Mouse (Mus musculus) CH12.LX (cell line): ENCODE measurements around the gene Prm2. TPM values are rescaled to one million over a fixed set of nuclear protein-coding genes. Genes with fewer than 3 reads are reported as not detected.

ENCODE experiments used
- DNase-seq: peaks from one replicate; pipeline ENCODE4 v3.0.0-alpha.2; 2013; ENCODE audit errors: extremely low read depth
- H3K27ac ChIP-seq: 2 replicates; pipeline ENCODE4 v1.5.1; 2012; ENCODE audit warnings: low read depth, mild to moderate bottlenecking, control low read depth, moderate library complexity; ENCODE audit not compliant: insufficient read depth
- H3K27me3 ChIP-seq: replicated peaks from 2 replicates; pipeline ENCODE3; 2012; ENCODE audit warnings: inconsistent platforms
- H3K36me3 ChIP-seq, 2 experiments: replicated peaks in 1 of 2; 2 replicates each; pipeline versions ENCODE3 to v1.6.1; 2012; ENCODE audit warnings: inconsistent platforms in 1 of 2, low read length in 1 of 2, mild to moderate bottlenecking in 1 of 2, mixed read lengths in 1 of 2, moderate library complexity in 1 of 2; ENCODE audit not compliant: control insufficient read depth in 1 of 2, insufficient read depth in 1 of 2
- H3K4me1 ChIP-seq, 2 experiments: 2 replicates each; pipeline ENCODE4 v1.6.1; 2012; ENCODE audit warnings: inconsistent platforms in 1 of 2, moderate library complexity in 1 of 2; ENCODE audit not compliant: insufficient read depth in 2 of 2, control insufficient read depth in 1 of 2
- H3K4me2 ChIP-seq: 2 replicates; pipeline ENCODE4 v1.6.1; 2012; ENCODE audit warnings: low read depth, mild to moderate bottlenecking, control low read depth; ENCODE audit not compliant: poor library complexity, insufficient read depth, severe bottlenecking
- H3K4me3 ChIP-seq, 3 experiments: fragments of 150-350 bp in 1 of 3; sonication (generic) in 1 of 3; replicated peaks in 1 of 3; 2 replicates each; pipeline versions ENCODE3 to v1.5.1; 2011 to 2012; ENCODE audit warnings: low read depth in 2 of 3, low read length in 2 of 3, mild to moderate bottlenecking in 2 of 3, moderate library complexity in 2 of 3, control low read depth in 1 of 3, improper control_type of control experiment in 1 of 3, inconsistent platforms in 1 of 3, mixed read lengths in 1 of 3; ENCODE audit not compliant: poor library complexity in 1 of 3
- H3K79me2 ChIP-seq: replicated peaks from 2 replicates; pipeline ENCODE4 v1.6.1; 2012; ENCODE audit warnings: mild to moderate bottlenecking, moderate library complexity; ENCODE audit not compliant: control insufficient read depth, poor library complexity, insufficient read depth, severe bottlenecking; ENCODE audit errors: extremely low read depth
- H3K9ac ChIP-seq: 2 replicates; pipeline ENCODE4 v1.6.1; 2012; ENCODE audit warnings: low read depth, mild to moderate bottlenecking, control low read depth, moderate library complexity; ENCODE audit not compliant: insufficient read depth
- H3K9me3 ChIP-seq: replicated peaks from 2 replicates; pipeline ENCODE3; 2012; ENCODE audit warnings: low read length, inconsistent platforms, mixed read lengths
- BHLHE40 ChIP-seq: IDR thresholded peaks from 2 replicates; pipeline ENCODE4 v1.6.1; 2011; ENCODE audit warnings: mild to moderate bottlenecking, low read depth, low read length, improper control_type of control experiment
- CHD2 ChIP-seq: IDR thresholded peaks from 2 replicates; pipeline ENCODE4 v1.6.1; 2011; ENCODE audit warnings: low read length, improper control_type of control experiment
- ELF1 ChIP-seq: IDR thresholded peaks from 2 replicates; pipeline ENCODE4 v1.6.1; 2014; ENCODE audit warnings: low read depth, mild to moderate bottlenecking, inconsistent platforms, low read length, improper control_type of control experiment
- GABPA ChIP-seq: IDR thresholded peaks from 2 replicates; pipeline ENCODE4 v1.6.1; 2012; ENCODE audit warnings: low read depth, low read length, improper control_type of control experiment, inconsistent platforms; ENCODE audit not compliant: insufficient replicate concordance
- HCFC1 ChIP-seq: IDR thresholded peaks from 2 replicates; pipeline ENCODE4 v1.6.1; 2012; ENCODE audit warnings: low read depth, mild to moderate bottlenecking, inconsistent platforms, low read length, improper control_type of control experiment
- MAFK ChIP-seq: IDR thresholded peaks from 2 replicates; pipeline ENCODE4 v1.6.1; 2011; ENCODE audit warnings: low read length, improper control_type of control experiment; ENCODE audit not compliant: insufficient replicate concordance
- MAX ChIP-seq: IDR thresholded peaks from 2 replicates; pipeline ENCODE4 v1.6.1; 2011; ENCODE audit warnings: low read length, improper control_type of control experiment
- MAZ ChIP-seq: IDR thresholded peaks from 2 replicates; pipeline ENCODE4 v1.6.1; 2012; ENCODE audit warnings: low read depth, mild to moderate bottlenecking, inconsistent platforms, low read length, improper control_type of control experiment, moderate library complexity
- MYC ChIP-seq: IDR thresholded peaks from 2 replicates; pipeline ENCODE4 v1.6.1; 2011; ENCODE audit warnings: low read depth, mild to moderate bottlenecking, improper control_type of control experiment, low read length
- POLR2AphosphoS2 ChIP-seq: IDR thresholded peaks from 2 replicates; pipeline ENCODE4 v1.6.1; 2011; ENCODE audit warnings: low read depth, low read length, improper control_type of control experiment
- RAD21 ChIP-seq: IDR thresholded peaks from 2 replicates; pipeline ENCODE4 v1.6.1; 2011; ENCODE audit warnings: low read depth, mild to moderate bottlenecking, low read length, improper control_type of control experiment, moderate library complexity
- SMC3 ChIP-seq: IDR thresholded peaks from 2 replicates; pipeline ENCODE4 v1.6.1; 2011; ENCODE audit warnings: low read depth, low read length, improper control_type of control experiment
- UBTF ChIP-seq: IDR thresholded peaks from 2 replicates; pipeline ENCODE4 v1.6.1; 2012; ENCODE audit warnings: low read depth, mild to moderate bottlenecking, inconsistent platforms, low read length, improper control_type of control experiment, moderate library complexity
- USF2 ChIP-seq: conservative IDR thresholded peaks from 2 replicates; pipeline ENCODE4 v1.6.1; 2011; ENCODE audit warnings: low read depth, low read length, improper control_type of control experiment
- ZC3H11A ChIP-seq: IDR thresholded peaks from 2 replicates; pipeline ENCODE4 v1.6.1; 2012; ENCODE audit warnings: low read depth, mild to moderate bottlenecking, inconsistent platforms, low read length, improper control_type of control experiment
- ZMIZ1 ChIP-seq: IDR thresholded peaks from 2 replicates; pipeline ENCODE4 v1.6.1; 2012; ENCODE audit warnings: low read depth, mild to moderate bottlenecking, inconsistent platforms, low read length, improper control_type of control experiment
- dilution Hi-C: fragments of 300-500 bp; cut with MboI; formaldehyde crosslinking; loops from 2 replicates; pipeline ENCODE4 v1.14.3; 2020; ENCODE audit warnings: low sequenced_read_pairs; ENCODE audit not compliant: extremely low pct_unique_long_range_greater_than_20kb, extremely low pct_ligation_motif_present
- in situ Hi-C: fragments of 300-500 bp; cut with MboI; formaldehyde crosslinking; loops from 3 replicates; pipeline ENCODE4 v1.14.3; 2019; ENCODE audit warnings: low sequenced_read_pairs, low pct_ligation_motif_present, low pct_unique_long_range_greater_than_20kb, mixed read lengths
- polyA plus RNA-seq: library from polyadenylated mRNA; unstranded; fragments of >175 nt; gene quantifications from 2 replicates; pipeline ENCODE4 v1.2.1, GENCODE M21; 2012; ENCODE audit warnings: low read depth; ENCODE audit not compliant: insufficient read length
- total RNA-seq, 2 experiments: library from RNA; depleted of rRNA; stranded (reverse); fragments of 300-350 nt in 1 of 2; fragments of >200 nt in 1 of 2; gene quantifications; 2 replicates each; pipeline ENCODE4 v1.2.3; 2012 to 2014

The Prm2 gene
- total and polyA plus RNA-seq, 3 experiments, result not detected

DNA sequence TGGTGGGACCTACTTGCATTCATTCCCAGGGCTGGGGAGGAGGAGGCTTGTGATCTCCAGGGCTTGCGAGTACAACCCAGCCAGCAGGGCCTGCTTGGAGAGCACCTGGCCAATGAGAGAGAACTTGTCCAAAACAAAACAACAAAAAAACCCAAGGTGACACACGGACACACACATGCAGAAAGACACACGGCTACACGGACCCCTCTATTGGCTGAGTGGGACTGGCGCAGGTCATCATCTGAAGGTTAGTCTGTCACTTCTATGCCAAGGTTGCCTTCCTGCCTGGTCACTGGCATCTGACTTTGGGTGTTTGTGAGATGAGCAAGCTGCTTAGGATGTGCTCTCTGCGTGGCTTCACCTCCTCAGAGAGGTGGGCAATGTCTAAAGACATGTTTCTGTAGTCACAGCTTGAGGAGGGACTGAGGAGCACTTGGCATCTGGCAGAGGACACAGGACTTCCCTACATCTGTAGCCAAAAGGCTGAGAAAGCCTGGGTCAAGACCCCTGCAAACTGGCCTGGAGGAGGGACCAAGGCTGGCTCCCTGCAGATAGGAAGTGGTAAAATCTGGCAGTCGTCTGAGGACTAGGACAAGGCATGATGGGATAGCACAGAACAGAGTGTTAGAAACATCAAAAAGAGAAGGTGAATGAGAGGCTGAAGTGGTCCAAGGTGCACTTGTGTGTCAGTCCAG, 32.0 kb upstream of the Prm2 start:
- H3K9ac ChIP-seq, result no peak overlapping the region
- TF ChIP-seq GABPA (no peak), MAX (no peak), POLR2AphosphoS2 (no peak), SMC3 (no peak), UBTF (no peak), ELF1 (no peak)
- in situ Hi-C loops (no loop called here), dilution Hi-C loops (no loop called here)
- no peak overlapping the region for H3K4me2 ChIP-seq
- H3K27ac ChIP-seq, result no peak overlapping the region
- no peaks in the 10 kb centered on the region for H3K79me2 ChIP-seq
- H3K36me3 ChIP-seq, result no peaks in the 10 kb centered on the region
- peaks cover 6% of the 10 kb centered on the region for H3K9me3 ChIP-seq
- H3K4me1 ChIP-seq, result peaks cover 3 to 4% of the 10 kb centered on the region in 2 experiments; a peak in 3 of 4 replicates
- H3K27me3 ChIP-seq, result no peaks in the 10 kb centered on the region
- no peak overlapping the region for H3K4me3 ChIP-seq
- DNase-seq, result no peak

GRCm38 (mm10) chr16:10827269-10827668, 31.3 kb upstream of the Prm2 start:
- Histone ChIP-seq H3K4me2 (no peak overlapping the region), H3K79me2 (no peaks in the 10 kb centered on the region), H3K9ac (no peak overlapping the region), H3K4me1 (peaks cover 3 to 4% of the 10 kb centered on the region in 2 experiments; a peak in 3 of 4 replicates), H3K9me3 (peaks cover 6% of the 10 kb centered on the region), H3K4me3 (no peak overlapping the region), H3K27ac (no peak overlapping the region), H3K27me3 (no peaks in the 10 kb centered on the region), H3K36me3 (no peaks in the 10 kb centered on the region)
- dilution Hi-C loops, result no loop called here
- no peak for TF ChIP-seq HCFC1
- no peak for TF ChIP-seq USF2
- TF ChIP-seq BHLHE40, result no peak
- in situ Hi-C loops, result no loop called here
- no peak for DNase-seq

- Histone ChIP-seq H3K79me2 (no peaks in the 10 kb centered on the region), H3K27ac (no peak overlapping the region), H3K4me3 (no peak overlapping the region), H3K9ac (no peak overlapping the region), H3K36me3 (no peaks in the 10 kb centered on the region), H3K4me2 (no peak overlapping the region), H3K27me3 (no peaks in the 10 kb centered on the region), H3K4me1 (peaks cover 8 to 13% of the 10 kb centered on the region in 2 experiments), H3K9me3 (peaks cover 3% of the 10 kb centered on the region)
- dilution Hi-C loops, result no loop called here
- in situ Hi-C loops, result no loop called here
- DNase-seq, result no peak
- no peak for TF ChIP-seq ZC3H11A
- no peak for TF ChIP-seq ZMIZ1
- TF ChIP-seq CHD2, result no peak
- TF ChIP-seq RAD21, result no peak
- TF ChIP-seq MAFK, result no peak
- no peak for TF ChIP-seq MAZ
- TF ChIP-seq POLR2AphosphoS2, result no peak
- no peak for TF ChIP-seq USF2
- TF ChIP-seq MYC, result no peak
- TF ChIP-seq UBTF, result no peak
Measured at GRCm38 (mm10) chr16:10825840-10826239, 29.9 kb upstream of the Prm2 start.
